In genomic region chr1:150307599-150307998, GRCm38 (mm10) we compare ENCODE assay signal across 9 mouse cellular contexts. TPM values are rescaled to one million over a fixed set of nuclear protein-coding genes. Genes with fewer than 3 reads are reported as not detected.
DNase-seq lines count a peak whose midpoint lies in the region; ATAC-seq and TF ChIP-seq lines count a peak whose summit lies in the region.
"Had no signal": no experiment of that assay in that cellular context is flagged by ENCODE, and none has a peak within 500 bp of the region (broad histone marks: within the 10 kb centered on the region; RNA-seq: fewer than 3 reads in every experiment).

No protein-coding gene starts in this region.

- H3K4me3 ChIP-seq in kidney, embryonic 15.5 days (replicated peaks) = no peak overlapping the region
- H3K4me3 ChIP-seq in MEL (ENCODE audit: control insufficient read depth in 1 of 2, insufficient read depth in 1 of 2, low read depth in 2 of 2, low read length in 2 of 2) = no peak overlapping the region
- H3K4me3 ChIP-seq in stomach, postnatal 0 days (ENCODE audit: low read depth, low read length) = no peak overlapping the region

- TF ChIP-seq EP300 in MEL (IDR thresholded peaks at IDR 0.05; ENCODE audit: low read depth in 1 of 2, low read length in 2 of 2) = no peak
- no peak for TF ChIP-seq EP300 in stomach, postnatal 0 days (optimal IDR thresholded peaks at IDR 0.05)

- WGBS in kidney, embryonic 15.5 days = 58% methylated on average over 1 of the region's 1 CpGs
- 43% methylated on average over 1 of the region's 1 CpGs for WGBS in stomach, postnatal 0 days

- H3K27me3 ChIP-seq in kidney, embryonic 15.5 days = no peaks in the 10 kb centered on the region
- H3K27me3 ChIP-seq in MEL (ENCODE audit: control insufficient read depth in 1 of 2, insufficient read depth in 2 of 2, low read length in 2 of 2) = no peaks in the 10 kb centered on the region
- no peaks in the 10 kb centered on the region for H3K27me3 ChIP-seq in stomach, postnatal 0 days (ENCODE audit: control insufficient read depth, insufficient read depth, low read length)

- no peak overlapping the region for H3K4me2 ChIP-seq in kidney, embryonic 15.5 days
- no peak overlapping the region for H3K4me2 ChIP-seq in stomach, postnatal 0 days (replicated peaks; ENCODE audit: low read depth)

- H3K79me2 ChIP-seq in MEL (ENCODE audit: control insufficient read depth, insufficient read depth, low read length, poor library complexity) = no peaks in the 10 kb centered on the region

- no peak for TF ChIP-seq POLR2A in MEL (IDR thresholded peaks at IDR 0.05; ENCODE audit: control insufficient read depth in 1 of 2, insufficient read depth in 1 of 2, low read depth in 1 of 2, low read length in 2 of 2, poor library complexity in 1 of 2)

- H3K36me3 ChIP-seq in kidney, embryonic 15.5 days = no peaks in the 10 kb centered on the region
- H3K36me3 ChIP-seq in MEL (ENCODE audit: control insufficient read depth in 1 of 2, insufficient read depth in 2 of 2, low read length in 2 of 2) = no peaks in the 10 kb centered on the region
- H3K36me3 ChIP-seq in stomach, postnatal 0 days (ENCODE audit: control insufficient read depth, insufficient read depth, low read length) = no peaks in the 10 kb centered on the region

- no peak for ATAC-seq in kidney, embryonic 15.5 days (replicated peaks; ENCODE audit: low FRiP score)
- no peak for ATAC-seq in stomach, postnatal 0 days (ENCODE audit: low FRiP score, low TSS enrichment)

- H3K4me1 ChIP-seq in kidney, embryonic 15.5 days = no peaks in the 10 kb centered on the region
- H3K4me1 ChIP-seq in MEL (ENCODE audit: control insufficient read depth in 1 of 2, insufficient read depth in 2 of 2, low read length in 2 of 2) = no peaks in the 10 kb centered on the region
- H3K4me1 ChIP-seq in stomach, postnatal 0 days (replicated peaks; ENCODE audit: control insufficient read depth, insufficient read depth) = no peaks in the 10 kb centered on the region

- peak; percentile 58 to 82 (median 79) for TF ChIP-seq CTCF in MEL (IDR thresholded peaks at IDR 0.05 in 2 of 3, conservative IDR thresholded peaks at IDR 0.05 in 1 of 3; ENCODE audit: control insufficient read depth in 1 of 3, insufficient read depth in 1 of 3, low read depth in 2 of 3, low read length in 3 of 3, poor library complexity in 1 of 3, severe bottlenecking in 1 of 3)
- TF ChIP-seq CTCF in stomach, postnatal 0 days (IDR thresholded peaks at IDR 0.05; ENCODE audit: low read depth) = peak; percentile 80

- peak; percentile 89 for TF ChIP-seq RAD21 in MEL (IDR thresholded peaks at IDR 0.05; ENCODE audit: low read depth, low read length)

- DNase-seq in kidney, adult 9 months = peak; percentile 9
- DNase-seq in A20 (ENCODE audit: low read depth, low spot score) = peak; percentile 54
- DNase-seq in MEL (ENCODE audit: low read depth, low spot score) = peak; percentile 78
- peak; percentile 29 for DNase-seq in induced T-regulatory cell, adult 2 months (ENCODE audit: low read depth)
- DNase-seq in stomach, postnatal 0 days (ENCODE audit: low spot score) = no peak
- DNase-seq in thymus, postnatal 10 days (ENCODE audit: low spot score in 2 of 2) = no peak
- DNase-seq in heart, adult 8-10 months (ENCODE audit: low spot score) = no peak

- H3K9me3 ChIP-seq in kidney, embryonic 15.5 days (replicated peaks) = no peaks in the 10 kb centered on the region
- H3K9me3 ChIP-seq in MEL (replicated peaks; ENCODE audit: insufficient read depth, low read length) = no peaks in the 10 kb centered on the region
- no peaks in the 10 kb centered on the region for H3K9me3 ChIP-seq in stomach, postnatal 0 days (ENCODE audit: control insufficient read depth, low read length)

- H3K27ac ChIP-seq in kidney, embryonic 15.5 days = no peak overlapping the region
- no peak overlapping the region for H3K27ac ChIP-seq in MEL (ENCODE audit: control insufficient read depth, low read depth, low read length)
- H3K27ac ChIP-seq in stomach, postnatal 0 days (replicated peaks) = no peak overlapping the region

- H3K9ac ChIP-seq in kidney, embryonic 15.5 days = no peak overlapping the region
- no peak overlapping the region for H3K9ac ChIP-seq in MEL (ENCODE audit: control insufficient read depth, low read depth, low read length, poor library complexity, severe bottlenecking)
- no peak overlapping the region for H3K9ac ChIP-seq in stomach, postnatal 0 days (ENCODE audit: low read length)

TF ChIP-seq in MEL, 35 proteins besides CTCF, POLR2A, EP300 and RAD21:
- no peak for TF ChIP-seq TCF12 (IDR thresholded peaks at IDR 0.05; ENCODE audit: low read depth, low read length)
- TF ChIP-seq SMC3 (IDR thresholded peaks at IDR 0.05; ENCODE audit: low read depth, low read length) = peak; percentile 75
- peak; percentile 51; the same call in 1 of the 2 replicates for TF ChIP-seq ZC3H11A (IDR thresholded peaks at IDR 0.05; ENCODE audit: low read depth, low read length)

RNA-seq across cellular contexts. Expression of gene Pdc, which starts 11.6 kb away (rescaled TPM):
- not detected in 2 replicates for polyA plus RNA-seq in kidney, embryonic 15.5 days (2015; fragmentation: Nextera tagmentation; extraction: Ambion mirVana)
- total RNA-seq in MEL (2012; rRNA removed) = not detected in 2 replicates
- not detected for polyA plus RNA-seq in MEL (2012; ENCODE audit: insufficient read depth in 1 of 2, insufficient read length in 2 of 2, low read depth in 1 of 2, low replicate concordance in 2 of 2, missing spikeins in 1 of 2)
- polyA plus RNA-seq in stomach, postnatal 0 days (2015; fragmentation: Nextera tagmentation; extraction: Ambion mirVana) = 0.11 TPM in 1 of 2 replicates, not detected in the other
- total RNA-seq in heart, adult 8-10 months (2022) = not detected
- total RNA-seq: layer of hippocampus, postnatal 14 days had no signal

Comparison
In these comparisons a context has a peak if more than half of its experiments do, and no peak if none do; other contexts are left out.
1. DNase-seq: peak in kidney, adult 9 months (single experiment), A20 (single experiment), MEL (single experiment) and induced T-regulatory cell, adult 2 months (single experiment); none in stomach, postnatal 0 days (single experiment), thymus, postnatal 10 days (0 of 2) and heart, adult 8-10 months (single experiment).